8 mouse cellular contexts compared by ENCODE assay signal in genomic region chr13:4608530-4608929, GRCm38 (mm10). TPM values are rescaled to one million over a fixed set of nuclear protein-coding genes. Genes with fewer than 3 reads are reported as not detected.
A peak's percentile ranks its signal among the peaks of the same experiment; 100 is the strongest.
DNase-seq lines count a peak whose midpoint lies in the region; ATAC-seq and TF ChIP-seq lines count a peak whose summit lies in the region.

No protein-coding gene starts in this region.

- H3K27me3 ChIP-seq in erythroblast, embryonic 14.5 days (ENCODE audit: control insufficient read depth), result no peaks in the 10 kb centered on the region
- no peaks in the 10 kb centered on the region for H3K27me3 ChIP-seq in liver, adult 2 months (ENCODE audit: control insufficient read depth, insufficient read depth, low read length)
- no peaks in the 10 kb centered on the region for H3K27me3 ChIP-seq in stomach, embryonic 15.5 days (replicated peaks)

- H3K9me3 ChIP-seq in erythroblast, embryonic 14.5 days (ENCODE audit: control insufficient read depth, low read length), result no peaks in the 10 kb centered on the region
- H3K9me3 ChIP-seq in stomach, embryonic 15.5 days, result no peaks in the 10 kb centered on the region

- 22% methylated on average over 9 of the region's 9 CpGs for WGBS in liver, adult 2 months
- 22% methylated on average over 9 of the region's 9 CpGs for WGBS in stomach, embryonic 15.5 days

- no peak for TF ChIP-seq CTCF in liver, adult 2 months (IDR thresholded peaks at IDR 0.05; ENCODE audit: low read depth, low read length)

- peak overlapping the region; percentile 80 for H3K9ac ChIP-seq in liver, adult 2 months (ENCODE audit: low read depth, low read length)
- H3K9ac ChIP-seq in stomach, embryonic 15.5 days, result peak overlapping the region; percentile 51; the same call in 1 of the 2 replicates

- DNase-seq in embryo, embryonic 11.5 days (ENCODE audit: low read depth, low spot score), result peak; percentile 4
- no peak for DNase-seq in embryo, embryonic 11 days
- DNase-seq in 416B (ENCODE audit: low read depth), result peak; percentile 54
- peak; percentile 55 for DNase-seq in liver, adult 2 months (ENCODE audit: extremely low read depth, low read depth, low spot score)
- DNase-seq in left cerebral cortex, postnatal 36 days (ENCODE audit: low spot score in 2 of 2), result no peak
- DNase-seq in urinary bladder, adult 2 months (ENCODE audit: low spot score), result no peak

- H3K4me1 ChIP-seq in erythroblast, embryonic 14.5 days (ENCODE audit: control insufficient read depth), result peaks cover 1% of the 10 kb centered on the region
- H3K4me1 ChIP-seq in liver, adult 2 months (ENCODE audit: control insufficient read depth, insufficient read depth, low read length), result peaks cover 8% of the 10 kb centered on the region; the same call in 1 of the 2 replicates
- no peaks in the 10 kb centered on the region for H3K4me1 ChIP-seq in stomach, embryonic 15.5 days

- peak overlapping the region; percentile 59 for H3K4me2 ChIP-seq in stomach, embryonic 15.5 days

- peak overlapping the region; percentile 72 for H3K27ac ChIP-seq in liver, adult 2 months (replicated peaks; ENCODE audit: insufficient read depth, low read depth, low read length)
- H3K27ac ChIP-seq in stomach, embryonic 15.5 days, result peak overlapping the region; percentile 49; the same call in 1 of the 2 replicates

- H3K36me3 ChIP-seq in erythroblast, embryonic 14.5 days (ENCODE audit: control insufficient read depth), result no peaks in the 10 kb centered on the region
- peaks cover 3% of the 10 kb centered on the region; the same call in 1 of the 2 replicates for H3K36me3 ChIP-seq in liver, adult 2 months (ENCODE audit: control insufficient read depth, insufficient read depth, low read length)
- H3K36me3 ChIP-seq in stomach, embryonic 15.5 days, result no peaks in the 10 kb centered on the region

- ATAC-seq in stomach, embryonic 15.5 days (ENCODE audit: insufficient read depth, low FRiP score, low read depth), result peak; percentile 1; the same call in 1 of the 2 replicates

- H3K79me2 ChIP-seq in liver, adult 2 months (ENCODE audit: control insufficient read depth, insufficient read depth, low read length), result no peaks in the 10 kb centered on the region

- peak overlapping the region; percentile 66 for H3K4me3 ChIP-seq in erythroblast, embryonic 14.5 days (replicated peaks)
- H3K4me3 ChIP-seq in liver, adult 2 months (ENCODE audit: insufficient read depth, low read depth, low read length), result peak overlapping the region; percentile 59
- peak overlapping the region; percentile 74 for H3K4me3 ChIP-seq in stomach, embryonic 15.5 days (replicated peaks)

- TF ChIP-seq POLR2A in liver, adult 2 months (IDR thresholded peaks at IDR 0.05; ENCODE audit: extremely low read depth, insufficient read depth, low read length), result no peak

- intact Hi-C loops in left cerebral cortex, postnatal 36 days (cut with DNase I), result no loop called here

RNA-seq across cellular contexts. Expression of gene Akr1e1, which starts 0.4 kb away (rescaled TPM):
- polyA plus RNA-seq in erythroblast, embryonic 14.5 days (2012), result 0.01 and 0.04 TPM in 2 replicates
- total RNA-seq in liver, adult 2 months (2014; rRNA removed), result 17.7 and 22.8 TPM in 2 replicates
- polyA plus RNA-seq in liver, adult 2 months (2012; rRNA removed), result 9.1 and 11.1 TPM in 2 replicates
- polyA plus RNA-seq in stomach, embryonic 15.5 days (2015; fragmentation: Nextera tagmentation; extraction: Ambion mirVana), result 39.3 and 41.1 TPM in 2 replicates
- total RNA-seq in left cerebral cortex, postnatal 36 days (2021), result 10 to 100 TPM; 16.1 to 21.2 TPM
- polyA plus RNA-seq in urinary bladder, adult 2 months (2012; rRNA removed), result 29.6 and 34.0 TPM in 2 replicates

RNA-seq across cellular contexts. Expression of gene Akr1c21, which starts 34.7 kb away (rescaled TPM):
- not detected in 2 replicates for polyA plus RNA-seq in erythroblast, embryonic 14.5 days (2012)
- total RNA-seq in liver, adult 2 months (2014; rRNA removed), result 0.74 TPM in 1 of 2 replicates, not detected in the other
- not detected in 2 replicates for polyA plus RNA-seq in liver, adult 2 months (2012; rRNA removed)
- 0.13 TPM in 1 of 2 replicates, not detected in the other for polyA plus RNA-seq in stomach, embryonic 15.5 days (2015; fragmentation: Nextera tagmentation; extraction: Ambion mirVana)
- not detected for total RNA-seq in left cerebral cortex, postnatal 36 days (2021)
- not detected in 2 replicates for polyA plus RNA-seq in urinary bladder, adult 2 months (2012; rRNA removed)

Comparison
In these comparisons a context has a peak if more than half of its experiments do, and no peak if none do; other contexts are left out.
1. DNase-seq: peak in embryo, embryonic 11.5 days (single experiment), 416B (single experiment) and liver, adult 2 months (single experiment); none in embryo, embryonic 11 days (single experiment), left cerebral cortex, postnatal 36 days (0 of 2) and urinary bladder, adult 2 months (single experiment).
2. Peak in every context shown above with its lines, with median percentiles within 50 percentile points of each other: H3K4me3 ChIP-seq.